Mouse (Mus musculus) thymus, adult 2 months (tissue): ENCODE measurements around the gene Ggact.

Experiments
- CTCF ChIP-seq: fragments of 200-500 bp; IDR thresholded peaks from 2 replicates; pipeline ENCODE4 v1.5.1; 2012; ENCODE audit warnings: mild to moderate bottlenecking, control low read depth, low read length, moderate library complexity, borderline replicate concordance; ENCODE audit not compliant: control insufficient read depth, poor library complexity, insufficient read depth; ENCODE audit errors: extremely low read depth
- POLR2A ChIP-seq: fragments of 200-500 bp; IDR thresholded peaks from 2 replicates; pipeline ENCODE4 v1.6.1; 2012; ENCODE audit warnings: mild to moderate bottlenecking, low read length, control low read depth, moderate library complexity; ENCODE audit not compliant: control insufficient read depth, poor library complexity, insufficient read depth; ENCODE audit errors: extremely low read depth

DNA sequence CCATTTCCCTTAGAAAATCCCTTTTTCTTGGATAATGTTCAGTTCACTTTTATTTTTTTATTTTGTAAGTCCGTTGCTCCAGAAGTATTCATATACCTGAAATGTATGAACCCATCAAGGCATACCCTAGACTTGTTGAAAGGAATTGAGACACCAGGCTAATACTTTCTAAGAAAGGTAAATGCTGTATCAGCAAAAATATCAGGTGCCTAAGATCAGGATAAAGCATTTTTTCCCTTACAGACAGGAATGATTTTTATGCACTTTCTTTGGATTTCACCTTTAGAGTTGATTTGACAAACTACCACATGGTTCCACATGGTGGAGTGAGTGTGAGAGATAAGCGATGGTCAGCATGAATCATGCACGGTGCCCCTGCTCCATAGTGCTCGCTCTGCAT is 120.2 kb downstream of the Ggact start:
- TF ChIP-seq CTCF: no peak
- TF ChIP-seq POLR2A: no peak
